Mouse (Mus musculus) cerebellum, adult 9-11 months (tissue): ENCODE measurements around the gene Sphkap.

Experiments used
- DNase-seq: peaks from one replicate; pipeline ENCODE4 v3.0.0; 2022

The Sphkap gene

GRCm38 (mm10) chr1:83408021-83408464, at the start of gene Sphkap:
TSS of gene Sphkap (minus strand) at chr1:83408200.
- DNase-seq = peak; percentile 90

GRCm38 (mm10) chr1:83451291-83451690, 43.3 kb upstream of the Sphkap start:
- DNase-seq = peak; percentile 84

GRCm38 (mm10) chr1:83440422-83440821, 32.4 kb upstream of the Sphkap start:
- DNase-seq = no peak

- no peak for DNase-seq
Measured at GRCm38 (mm10) chr1:83433932-83434331, 25.9 kb upstream of the Sphkap start.

GRCm38 (mm10) chr1:83429866-83430265, 21.9 kb upstream of the Sphkap start:
- DNase-seq = peak; percentile 62

- DNase-seq = no peak
Measured at GRCm38 (mm10) chr1:83407616-83408015, 384 bp downstream of the Sphkap start.

- DNase-seq = peak; percentile 81
Measured at GRCm38 (mm10) chr1:83406882-83407549, 984 bp downstream of the Sphkap start.

GRCm38 (mm10) chr1:83401079-83401478, 6.9 kb downstream of the Sphkap start:
- DNase-seq = no peak

- no peak for DNase-seq
Measured at GRCm38 (mm10) chr1:83396284-83396683, 11.7 kb downstream of the Sphkap start.

GRCm38 (mm10) chr1:83395559-83395958, 12.4 kb downstream of the Sphkap start:
- DNase-seq = no peak

GRCm38 (mm10) chr1:83389419-83389818, 18.6 kb downstream of the Sphkap start:
- DNase-seq = peak; percentile 41

GRCm38 (mm10) chr1:83377404-83377803, 30.6 kb downstream of the Sphkap start:
- no peak for DNase-seq

GRCm38 (mm10) chr1:83366456-83366855, 41.5 kb downstream of the Sphkap start:
- no peak for DNase-seq

- peak; percentile 59 for DNase-seq
Measured at GRCm38 (mm10) chr1:83362168-83362567, 45.8 kb downstream of the Sphkap start.

GRCm38 (mm10) chr1:83346453-83346852, 61.5 kb downstream of the Sphkap start:
- no peak for DNase-seq

- no peak for DNase-seq
Measured at GRCm38 (mm10) chr1:83345572-83345971, 62.4 kb downstream of the Sphkap start.

GRCm38 (mm10) chr1:83345069-83345468, 62.9 kb downstream of the Sphkap start:
- DNase-seq = no peak

GRCm38 (mm10) chr1:83342726-83343250, 65.2 kb downstream of the Sphkap start:
- no peak for DNase-seq

- no peak for DNase-seq
Measured at GRCm38 (mm10) chr1:83339358-83339757, 68.6 kb downstream of the Sphkap start.

- no peak for DNase-seq
Measured at GRCm38 (mm10) chr1:83316917-83317316, 91.1 kb downstream of the Sphkap start.

GRCm38 (mm10) chr1:83315146-83315545, 92.9 kb downstream of the Sphkap start:
- peak; percentile 72 for DNase-seq

GRCm38 (mm10) chr1:83311607-83312295, 96.2 kb downstream of the Sphkap start:
- DNase-seq = peak; percentile 61

- peak; percentile 36 for DNase-seq
Measured at GRCm38 (mm10) chr1:83297137-83298076, 110.6 kb downstream of the Sphkap start.
